Mouse (Mus musculus) kidney, embryonic 15.5 days (tissue): ENCODE measurements at regions not wholly inside any gene's neighbourhood (a gene's known extent, or its start where the extent isn't known, plus 50 kb on each side); places are given as distances from the start of the nearest gene placed in this dataset.

Experiments used
- ATAC-seq: fragments of 200-750 bp; cut with Nextera tagmentation; replicated peaks from 2 replicates; pipeline ENCODE4 v1.8.0; 2017; ENCODE audit warnings: moderate TSS enrichment; ENCODE audit not compliant: low FRiP score
- H3K27ac ChIP-seq: fragments of 300-500 bp; sonication (generic); 2 replicates; pipeline ENCODE4 v1.5.1; 2015; ENCODE audit warnings: mild to moderate bottlenecking, inconsistent platforms
- H3K27me3 ChIP-seq: fragments of 300-500 bp; sonication (generic); 2 replicates; pipeline ENCODE4 v1.6.1; 2015; ENCODE audit warnings: inconsistent platforms
- H3K36me3 ChIP-seq: fragments of 300-500 bp; sonication (generic); 2 replicates; pipeline ENCODE4 v1.6.1; 2015; ENCODE audit warnings: inconsistent platforms
- H3K4me1 ChIP-seq: fragments of 300-500 bp; sonication (generic); 2 replicates; pipeline ENCODE4 v1.6.1; 2015; ENCODE audit warnings: inconsistent platforms
- H3K4me2 ChIP-seq: fragments of 300-500 bp; sonication (generic); 2 replicates; pipeline ENCODE4 v1.6.1; 2015; ENCODE audit warnings: moderate library complexity, mild to moderate bottlenecking, inconsistent platforms
- H3K4me3 ChIP-seq: fragments of 300-500 bp; sonication (generic); replicated peaks from 2 replicates; pipeline ENCODE4 v1.5.1; 2015; ENCODE audit warnings: mild to moderate bottlenecking, inconsistent platforms
- H3K9ac ChIP-seq: fragments of 300-500 bp; sonication (generic); 2 replicates; pipeline ENCODE4 v1.6.1; 2015; ENCODE audit warnings: mild to moderate bottlenecking, inconsistent platforms
- H3K9me3 ChIP-seq: fragments of 300-500 bp; sonication (generic); replicated peaks from 2 replicates; pipeline ENCODE4 v1.6.1; 2016; ENCODE audit warnings: inconsistent platforms
- WGBS: fragments of 180-500 bp; shearing (Covaris S2); methylation state at CpG from one replicate; pipeline ENCODE4 v1.1.7; 2015; ENCODE audit warnings: mixed read lengths; 5-methylcytosine and 5-hydroxymethylcytosine counted together

DNA sequence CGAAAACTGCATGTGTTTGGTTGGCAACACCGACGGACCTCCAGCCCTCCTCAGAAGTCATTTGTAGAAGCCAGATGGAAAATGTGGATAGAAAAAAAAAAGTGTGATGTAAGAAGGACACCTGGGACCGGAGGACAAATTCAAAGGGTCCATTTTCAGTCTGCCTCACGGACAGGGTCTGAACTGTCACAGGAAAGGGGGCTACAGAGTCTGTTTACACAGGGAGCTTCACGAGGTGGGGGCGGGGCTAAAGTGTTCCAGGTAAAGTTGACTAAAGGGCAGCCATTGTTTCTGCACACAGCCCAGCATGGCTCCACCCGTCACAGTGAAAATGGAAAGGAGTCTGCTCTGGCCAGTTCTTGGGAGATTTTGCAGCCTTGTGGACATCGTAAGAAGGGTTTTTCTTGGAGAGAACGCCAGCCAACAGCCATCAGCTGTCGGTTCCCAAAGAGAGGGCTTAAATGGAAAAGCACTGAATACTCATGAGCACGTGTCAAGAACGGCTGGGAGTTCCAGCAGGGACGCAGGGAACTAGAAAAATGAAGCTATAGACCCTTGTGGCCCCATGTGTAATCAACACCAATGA lies 125.8 kb upstream of the Plekha5 start:
- H3K27ac ChIP-seq: no peak overlapping the region
- WGBS: 71% methylated on average over 14 of the region's 14 CpGs

DNA sequence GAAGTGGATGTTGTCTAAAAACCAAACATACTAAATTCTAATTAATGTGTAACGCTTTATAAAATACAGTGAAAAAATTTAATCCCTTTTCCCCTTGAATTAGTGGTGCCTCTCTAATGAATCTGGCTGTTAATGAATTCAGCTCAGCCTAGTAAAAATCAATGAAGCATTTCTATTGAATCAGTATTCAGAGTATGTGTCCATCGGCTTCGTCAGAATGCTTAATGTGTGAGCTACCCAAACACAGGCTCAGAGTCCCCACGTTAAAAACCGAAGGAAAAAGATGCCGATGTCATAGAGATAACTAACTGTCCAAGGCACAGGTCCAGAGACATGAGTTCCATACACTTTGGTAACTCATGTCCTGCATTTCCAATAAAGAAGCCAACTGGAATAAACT lies 126.3 kb upstream of the Plekha5 start:
- no peak overlapping the region for H3K9ac ChIP-seq
- WGBS: 66% methylated on average over 6 of the region's 6 CpGs

More for the DNA sequence above, 125.8 kb upstream of the Plekha5 start:
- H3K9me3 ChIP-seq: no peaks in the 10 kb centered on the region
- no peak overlapping the region for H3K4me2 ChIP-seq
- H3K4me3 ChIP-seq: no peak overlapping the region
- ATAC-seq: no peak
- H3K27me3 ChIP-seq: no peaks in the 10 kb centered on the region
- H3K4me1 ChIP-seq: peaks cover 27% of the 10 kb centered on the region
- no peak overlapping the region for H3K9ac ChIP-seq
- no peaks in the 10 kb centered on the region for H3K36me3 ChIP-seq

DNA sequence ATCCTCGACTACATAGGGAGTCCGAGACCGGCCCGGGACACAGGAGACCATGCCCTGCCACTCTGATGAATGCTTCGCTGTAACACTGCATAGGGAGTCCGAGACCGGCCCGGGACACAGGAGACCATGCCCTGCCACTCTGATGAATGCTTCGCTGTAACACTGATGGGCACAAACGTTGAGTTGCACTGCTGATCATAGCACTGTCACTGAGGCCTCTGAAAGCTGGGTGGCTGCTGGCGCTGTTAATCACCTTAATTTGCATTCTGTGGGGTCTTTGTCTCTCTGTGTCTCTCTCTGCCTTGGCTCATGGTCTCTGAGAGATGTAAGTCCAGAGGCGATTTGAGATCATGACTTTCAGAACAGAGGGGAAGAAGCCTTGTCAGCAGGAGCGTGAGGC lies 133.7 kb upstream of the Plekha5 start:
- Histone ChIP-seq H3K4me1 (peaks cover 18% of the 10 kb centered on the region), H3K9ac (no peak overlapping the region), H3K9me3 (no peaks in the 10 kb centered on the region), H3K27me3 (no peaks in the 10 kb centered on the region), H3K4me2 (no peak overlapping the region), H3K27ac (no peak overlapping the region), H3K36me3 (no peaks in the 10 kb centered on the region), H3K4me3 (no peak overlapping the region)
- ATAC-seq: no peak
- WGBS: 57% methylated on average over 12 of the region's 13 CpGs

More for the DNA sequence above, 126.3 kb upstream of the Plekha5 start:
- Histone ChIP-seq H3K4me2 (no peak overlapping the region), H3K27ac (no peak overlapping the region), H3K27me3 (no peaks in the 10 kb centered on the region), H3K36me3 (no peaks in the 10 kb centered on the region), H3K4me3 (no peak overlapping the region), H3K4me1 (peaks cover 27% of the 10 kb centered on the region), H3K9me3 (no peaks in the 10 kb centered on the region)
- ATAC-seq: no peak

DNA sequence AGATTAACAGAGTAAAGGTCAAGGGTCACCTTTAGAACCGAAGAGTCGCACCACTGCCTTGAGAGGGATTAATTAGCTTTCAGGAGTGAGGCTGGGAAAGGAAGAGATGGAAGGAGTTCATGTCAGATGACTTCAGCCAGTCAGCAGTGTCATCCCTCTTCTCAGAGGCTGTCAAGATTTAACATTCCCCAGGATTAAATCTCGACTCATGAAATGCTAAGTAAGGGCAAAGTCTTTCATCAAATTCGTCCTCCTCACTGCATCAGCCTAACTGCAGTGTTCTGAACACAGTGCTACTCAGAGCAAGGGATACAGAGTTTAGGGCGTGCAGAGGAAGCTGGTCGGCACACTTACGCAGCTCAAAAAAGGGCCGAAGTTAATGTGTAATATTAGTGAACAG lies 135.1 kb upstream of the Plekha5 start:
- H3K4me2 ChIP-seq: no peak overlapping the region
- H3K4me1 ChIP-seq: peaks cover 17% of the 10 kb centered on the region
- no peak overlapping the region for H3K4me3 ChIP-seq
- H3K27ac ChIP-seq: 0 out of 2 replicates have a peak overlapping the region, but pooled peaks have one; percentile 24
- peak; percentile 64 for ATAC-seq
- no peaks in the 10 kb centered on the region for H3K9me3 ChIP-seq
- 32% methylated on average over 8 of the region's 8 CpGs for WGBS
- no peak overlapping the region for H3K9ac ChIP-seq
- H3K27me3 ChIP-seq: no peaks in the 10 kb centered on the region
- H3K36me3 ChIP-seq: no peaks in the 10 kb centered on the region

DNA sequence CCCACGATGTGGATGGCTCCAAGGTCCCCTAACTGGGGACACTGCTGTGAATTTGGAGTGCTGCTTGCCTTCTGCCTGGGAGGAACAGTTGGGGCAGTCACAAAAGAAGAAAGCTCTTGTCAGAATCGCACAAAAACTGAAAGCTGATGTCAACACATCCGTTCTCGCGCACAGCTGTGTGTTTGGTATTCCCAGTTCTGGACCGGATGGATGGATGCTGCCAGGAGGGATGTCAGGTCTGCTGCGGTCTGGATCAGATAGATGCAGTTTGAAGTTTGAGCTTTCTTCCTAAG lies 141.6 kb upstream of the Plekha5 start:
- 0 out of 2 replicates have a peak overlapping the region, but pooled peaks have one; percentile 8 for H3K4me2 ChIP-seq
- no peak overlapping the region for H3K4me3 ChIP-seq
- H3K4me1 ChIP-seq: peaks cover 33% of the 10 kb centered on the region
- H3K27ac ChIP-seq: peak overlapping the region; percentile 82; the same call in 1 of the 2 replicates
- H3K27me3 ChIP-seq: no peaks in the 10 kb centered on the region
- WGBS: 78% methylated on average over 7 of the region's 7 CpGs
- no peak overlapping the region for H3K9ac ChIP-seq
- H3K36me3 ChIP-seq: no peaks in the 10 kb centered on the region
- ATAC-seq: no peak
- no peaks in the 10 kb centered on the region for H3K9me3 ChIP-seq

DNA sequence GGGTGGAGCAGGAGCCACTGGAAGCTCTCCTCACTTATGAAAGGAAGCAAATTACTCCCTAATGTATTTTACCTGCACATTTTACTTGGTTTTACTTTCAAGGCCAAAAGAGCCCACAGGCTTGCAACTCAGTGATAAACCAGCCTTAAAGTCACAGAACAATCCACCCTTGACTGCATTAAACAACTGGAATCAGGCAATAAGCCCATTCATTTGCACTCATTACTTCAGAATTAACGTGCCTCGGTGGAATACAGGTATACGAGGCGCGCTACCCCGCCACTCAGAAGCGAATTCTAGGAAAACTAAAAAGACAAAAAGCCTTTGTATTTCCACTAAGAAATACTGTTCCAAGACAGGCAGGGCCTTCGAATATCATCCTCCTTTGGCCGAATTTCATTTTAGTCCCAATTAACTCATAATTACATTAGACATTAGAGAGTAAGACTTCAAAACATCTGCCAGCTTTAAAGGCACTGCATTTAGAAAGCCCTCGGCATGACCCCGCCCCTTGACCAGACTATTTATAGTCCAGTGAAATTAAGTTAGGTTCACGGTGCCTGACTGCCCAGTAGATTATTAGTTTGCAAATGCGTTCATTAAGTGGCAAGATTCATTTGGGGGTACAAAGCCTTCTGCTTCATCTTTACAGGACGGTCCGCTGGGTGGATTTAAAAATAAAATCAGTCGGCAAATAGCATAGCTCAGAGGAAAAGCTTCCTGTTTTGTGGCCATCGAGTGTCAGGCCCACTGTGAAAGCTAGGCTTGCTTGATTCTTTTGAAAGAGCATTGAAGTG lies 142.2 kb upstream of the Plekha5 start:
- ATAC-seq: 0 out of 2 replicates have a peak, but pooled peaks have one; percentile 4
- H3K4me1 ChIP-seq: peaks cover 33% of the 10 kb centered on the region
- peak overlapping the region; percentile 82 for H3K27ac ChIP-seq
- H3K9ac ChIP-seq: no peak overlapping the region
- H3K36me3 ChIP-seq: no peaks in the 10 kb centered on the region
- H3K4me2 ChIP-seq: 0 out of 2 replicates have a peak overlapping the region, but pooled peaks have one; percentile 8
- WGBS: 52% methylated on average over 17 of the region's 17 CpGs
- no peaks in the 10 kb centered on the region for H3K9me3 ChIP-seq
- H3K4me3 ChIP-seq: no peak overlapping the region
- no peaks in the 10 kb centered on the region for H3K27me3 ChIP-seq

DNA sequence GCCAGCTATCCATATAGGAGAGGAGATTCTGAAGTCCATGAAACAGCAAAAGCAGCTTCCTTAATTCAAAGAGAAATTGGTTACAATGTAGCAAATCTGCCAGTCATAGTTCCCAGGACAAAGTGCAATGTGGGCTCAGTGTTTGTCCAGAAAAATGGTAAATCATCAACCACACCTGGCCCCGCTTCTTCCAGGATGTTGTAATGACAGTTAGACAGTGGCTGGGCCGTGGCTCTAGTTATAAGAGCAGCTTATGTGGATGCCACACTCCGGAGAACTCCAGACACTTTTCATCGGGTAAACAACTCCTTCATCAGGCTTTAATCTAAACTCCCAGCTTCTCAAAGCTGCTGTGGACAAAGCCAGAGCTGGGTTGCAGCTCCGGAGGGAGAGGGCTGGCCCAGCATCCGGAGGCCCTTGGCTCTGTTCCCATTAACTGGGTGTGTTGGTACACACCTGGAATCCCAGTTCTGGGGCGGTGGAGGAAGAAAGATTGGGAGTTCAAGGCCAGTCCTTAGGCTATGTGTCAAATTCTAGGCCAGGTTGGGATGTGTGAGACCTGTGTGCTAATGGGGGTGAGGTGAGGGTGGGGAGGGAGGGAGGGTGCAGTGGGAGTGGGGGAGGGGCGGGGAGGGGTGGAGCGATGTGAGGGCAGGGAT lies 142.9 kb upstream of the Plekha5 start:
- no peaks in the 10 kb centered on the region for H3K36me3 ChIP-seq
- WGBS: 43% methylated on average over 9 of the region's 9 CpGs
- no peaks in the 10 kb centered on the region for H3K27me3 ChIP-seq
- no peak overlapping the region for H3K4me2 ChIP-seq
- H3K9me3 ChIP-seq: no peaks in the 10 kb centered on the region
- peak; percentile 55 for ATAC-seq
- H3K9ac ChIP-seq: no peak overlapping the region
- H3K4me3 ChIP-seq: no peak overlapping the region
- H3K4me1 ChIP-seq: peaks cover 33% of the 10 kb centered on the region
- peak overlapping the region; percentile 82 for H3K27ac ChIP-seq

DNA sequence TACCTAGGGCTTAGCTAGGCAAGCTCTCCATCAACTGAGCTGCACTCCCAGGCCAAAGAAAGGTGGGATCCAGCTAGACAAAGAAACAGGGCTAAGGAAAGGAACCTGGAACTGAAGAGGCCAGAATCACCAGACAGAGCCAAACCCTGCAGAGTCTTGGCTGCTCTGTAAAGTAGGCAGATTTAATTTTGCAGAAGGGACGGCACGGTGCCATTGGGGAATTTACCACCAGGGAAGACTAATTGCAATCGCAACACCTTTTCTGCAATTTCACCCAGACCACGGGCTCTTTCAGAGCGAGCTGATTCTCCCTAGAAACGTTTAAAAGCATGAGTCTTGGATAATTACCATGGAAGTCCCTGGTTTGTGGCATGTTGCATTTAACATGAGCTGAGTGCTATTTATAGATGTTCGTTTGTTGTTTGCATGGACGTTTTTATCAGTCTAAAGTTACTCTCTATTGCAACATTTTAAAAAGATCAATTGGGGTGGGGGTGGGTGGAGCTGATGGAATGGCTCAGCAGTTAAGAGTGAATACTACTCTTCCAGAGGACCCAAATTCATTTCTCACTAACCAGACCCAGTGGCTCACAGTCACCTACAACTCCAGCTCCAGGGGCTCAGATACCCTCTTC lies 144.0 kb upstream of the Plekha5 start:
- H3K9me3 ChIP-seq: no peaks in the 10 kb centered on the region
- H3K4me3 ChIP-seq: no peak overlapping the region
- H3K4me2 ChIP-seq: no peak overlapping the region
- no peaks in the 10 kb centered on the region for H3K27me3 ChIP-seq
- WGBS: 72% methylated on average over 8 of the region's 8 CpGs
- H3K4me1 ChIP-seq: peaks cover 33% of the 10 kb centered on the region
- H3K9ac ChIP-seq: no peak overlapping the region
- ATAC-seq: no peak
- peak overlapping the region; percentile 82; the same call in 1 of the 2 replicates for H3K27ac ChIP-seq
- H3K36me3 ChIP-seq: no peaks in the 10 kb centered on the region

DNA sequence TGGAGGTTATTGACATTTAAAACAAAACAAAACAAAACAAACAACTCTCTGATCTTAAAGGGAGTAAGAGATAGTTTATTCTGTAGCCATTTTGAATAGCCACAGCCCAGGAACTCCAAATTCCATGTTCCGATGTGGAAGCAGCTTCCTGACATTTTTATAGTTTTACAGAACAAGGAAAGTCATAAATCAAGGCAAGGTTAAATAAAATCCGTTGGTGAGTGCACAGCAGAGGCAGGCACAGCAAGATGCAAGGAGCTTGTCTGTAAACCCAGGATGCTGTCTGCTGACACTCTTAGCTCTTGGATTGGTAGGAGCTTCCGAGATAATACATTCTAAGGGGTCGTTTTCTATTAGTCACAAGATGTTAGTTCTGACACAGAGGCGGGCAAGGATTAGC lies 145.1 kb upstream of the Plekha5 start:
- WGBS: 13% methylated on average over 5 of the region's 5 CpGs
- H3K4me2 ChIP-seq: no peak overlapping the region
- H3K4me3 ChIP-seq: no peak overlapping the region
- peak overlapping the region; percentile 54 for H3K27ac ChIP-seq
- no peak overlapping the region for H3K9ac ChIP-seq
- no peaks in the 10 kb centered on the region for H3K36me3 ChIP-seq
- 0 out of 2 replicates have a peak, but pooled peaks have one; percentile 42 for ATAC-seq
- peaks cover 33% of the 10 kb centered on the region for H3K4me1 ChIP-seq
- H3K27me3 ChIP-seq: no peaks in the 10 kb centered on the region
- H3K9me3 ChIP-seq: no peaks in the 10 kb centered on the region

DNA sequence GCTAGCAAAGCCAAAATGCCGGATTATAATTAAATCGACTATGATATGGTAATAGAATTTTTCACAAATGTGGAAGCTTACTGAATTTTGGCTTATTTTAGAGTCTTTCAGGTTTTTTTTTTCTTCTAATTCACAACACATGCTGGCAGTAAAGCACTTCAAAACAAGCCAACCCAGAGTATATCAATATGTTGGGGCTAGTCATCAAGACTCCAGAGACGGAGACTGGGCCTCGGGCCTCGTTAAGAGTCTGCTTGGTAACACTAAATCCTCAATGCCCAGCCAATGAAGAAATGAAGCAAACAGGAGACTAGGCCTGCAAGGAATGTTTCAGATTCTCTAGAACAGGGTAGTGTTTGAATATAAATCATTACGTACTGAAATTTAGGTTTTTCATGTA lies 153.3 kb upstream of the Plekha5 start:
- Histone ChIP-seq H3K27ac (no peak overlapping the region), H3K4me1 (no peaks in the 10 kb centered on the region), H3K27me3 (no peaks in the 10 kb centered on the region), H3K4me2 (no peak overlapping the region), H3K9ac (no peak overlapping the region), H3K36me3 (no peaks in the 10 kb centered on the region), H3K9me3 (no peaks in the 10 kb centered on the region), H3K4me3 (no peak overlapping the region)
- WGBS: 84% methylated on average over 6 of the region's 6 CpGs
- no peak for ATAC-seq

DNA sequence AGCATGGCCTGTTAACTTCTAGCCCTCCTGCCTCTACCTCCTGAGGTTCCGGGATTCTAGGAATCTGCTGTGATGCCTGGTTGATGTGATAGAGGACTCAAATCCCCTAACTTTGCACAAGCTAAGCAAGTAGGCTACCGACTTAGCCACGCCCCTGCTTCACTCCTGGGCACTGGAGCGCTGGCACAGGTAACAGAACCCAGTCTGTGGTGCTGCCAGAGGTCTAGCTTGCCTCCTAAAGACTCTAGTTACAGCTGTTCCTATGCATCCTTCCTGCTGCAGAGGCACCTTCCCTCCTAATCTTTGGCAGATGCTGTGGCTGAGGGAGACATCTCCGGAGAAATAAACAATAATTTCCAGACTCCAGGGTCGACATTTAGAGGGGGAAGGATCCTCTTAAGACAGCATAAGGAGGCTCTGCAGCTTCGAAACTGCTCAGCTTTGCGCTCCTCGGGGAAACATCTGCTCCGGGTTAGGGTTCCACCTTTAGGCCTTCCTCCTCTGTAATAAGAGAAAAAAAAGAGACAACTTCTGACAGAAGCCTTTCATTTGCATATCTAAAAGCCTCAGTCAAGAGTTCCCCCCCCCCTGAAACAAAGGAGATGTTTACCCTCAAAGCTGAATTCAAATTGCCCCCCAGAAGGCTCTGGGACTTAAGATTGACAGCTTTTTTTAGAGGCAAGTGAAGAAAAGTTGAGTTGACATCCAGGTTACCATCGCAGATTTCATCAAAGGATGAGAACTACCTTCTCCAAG lies 155.4 kb upstream of the Plekha5 start:
- no peaks in the 10 kb centered on the region for H3K9me3 ChIP-seq
- WGBS: 50% methylated on average over 11 of the region's 11 CpGs
- H3K4me1 ChIP-seq: no peaks in the 10 kb centered on the region
- H3K9ac ChIP-seq: no peak overlapping the region
- H3K27me3 ChIP-seq: no peaks in the 10 kb centered on the region
- no peak overlapping the region for H3K4me2 ChIP-seq
- no peak overlapping the region for H3K4me3 ChIP-seq
- no peaks in the 10 kb centered on the region for H3K36me3 ChIP-seq
- no peak for ATAC-seq
- H3K27ac ChIP-seq: no peak overlapping the region
